Mouse (Mus musculus): ENCODE measurements around the gene Gm5431. TPM values are rescaled to one million over a fixed set of nuclear protein-coding genes. Genes with fewer than 3 reads are reported as not detected.
"Not testable (repeated sequence)": the region's sequence is repeated elsewhere in the genome, so short reads cannot be mapped to it uniquely, and the experiment has no call there.

Gene Gm5431
- total RNA-seq, 2 experiments from 2014 or later, result 0.21 to 0.35 TPM

- intact Hi-C loops (cut with DNase I; ENCODE audit: low total_unique reads), result no loop called here
- DNase-seq, result no peak
Measured at GRCm38 (mm10) chr11:48872695-48873300, 29.2 kb downstream of the Gm5431 start.

GRCm38 (mm10) chr11:48871817-48872541, 30.0 kb downstream of the Gm5431 start:
- intact Hi-C loops (cut with DNase I; ENCODE audit: low total_unique reads), result no loop called here
- DNase-seq, result peak; percentile 54

- intact Hi-C loops (cut with DNase I; ENCODE audit: low total_unique reads), result no loop called here
- DNase-seq, result peak; percentile 70
Measured at GRCm38 (mm10) chr11:48871201-48871772, 30.7 kb downstream of the Gm5431 start, which contains the start of gene Irgm1. Gene Irgm1 (minus strand): TSS chr11:48871683.

- no peak for DNase-seq
- intact Hi-C loops (cut with DNase I; ENCODE audit: low total_unique reads), result no loop called here
Measured at GRCm38 (mm10) chr11:48870781-48871180, 31.2 kb downstream of the Gm5431 start.

- DNase-seq, result no peak
- intact Hi-C loops (cut with DNase I; ENCODE audit: low total_unique reads), result no loop called here
Measured at GRCm38 (mm10) chr11:48869380-48870110, 32.5 kb downstream of the Gm5431 start.

- no peak for DNase-seq
- intact Hi-C loops (cut with DNase I; ENCODE audit: low total_unique reads), result no loop called here
Measured at GRCm38 (mm10) chr11:48866481-48866880, 35.5 kb downstream of the Gm5431 start.

GRCm38 (mm10) chr11:48863808-48864207, 38.2 kb downstream of the Gm5431 start:
- DNase-seq, result no peak
- intact Hi-C loops (cut with DNase I; ENCODE audit: low total_unique reads), result no loop called here

- intact Hi-C loops (cut with DNase I; ENCODE audit: low total_unique reads), result no loop called here
Measured at GRCm38 (mm10) chr11:48862784-48863319, 39.2 kb downstream of the Gm5431 start.

GRCm38 (mm10) chr11:48859014-48859413, 43.0 kb downstream of the Gm5431 start:
- intact Hi-C loops (cut with DNase I; ENCODE audit: low total_unique reads), result loop anchor here (2.0 kb wide), 1 partner anchor 70 kb away; no protein-coding TSS in a partner anchor
- no peak for DNase-seq

More at GRCm38 (mm10) chr11:48862784-48863319, 39.2 kb downstream of the Gm5431 start:
- no peak for DNase-seq

- peak; percentile 74 for DNase-seq
- intact Hi-C loops (cut with DNase I; ENCODE audit: low total_unique reads), result no loop called here
Measured at GRCm38 (mm10) chr11:48853474-48854180, 48.4 kb downstream of the Gm5431 start.

GRCm38 (mm10) chr11:48852624-48853473, 49.2 kb downstream of the Gm5431 start:
- intact Hi-C loops (cut with DNase I; ENCODE audit: low total_unique reads), result no loop called here
- DNase-seq, result no peak

GRCm38 (mm10) chr11:48852190-48852589, 49.8 kb downstream of the Gm5431 start:
- DNase-seq, result no peak
- intact Hi-C loops (cut with DNase I; ENCODE audit: low total_unique reads), result no loop called here

- intact Hi-C loops (cut with DNase I; ENCODE audit: low total_unique reads), result no loop called here
- no peak for DNase-seq
Measured at GRCm38 (mm10) chr11:48851270-48851995, 50.6 kb downstream of the Gm5431 start.

- intact Hi-C loops (cut with DNase I; ENCODE audit: low total_unique reads), result no loop called here
Measured at GRCm38 (mm10) chr11:48850240-48850639, 51.8 kb downstream of the Gm5431 start.

GRCm38 (mm10) chr11:48846881-48847280, 55.1 kb downstream of the Gm5431 start:
- DNase-seq, result no peak
- intact Hi-C loops (cut with DNase I; ENCODE audit: low total_unique reads), result no loop called here

More at GRCm38 (mm10) chr11:48850240-48850639, 51.8 kb downstream of the Gm5431 start:
- no peak for DNase-seq

GRCm38 (mm10) chr11:48846362-48846761, 55.7 kb downstream of the Gm5431 start:
- intact Hi-C loops (cut with DNase I; ENCODE audit: low total_unique reads); DNase-seq: not testable (repeated sequence)

GRCm38 (mm10) chr11:48845244-48845815, 56.7 kb downstream of the Gm5431 start:
- intact Hi-C loops (cut with DNase I; ENCODE audit: low total_unique reads), result no loop called here
- DNase-seq, result no peak

All from gastrocnemius, postnatal 14 days (tissue).